Mouse (Mus musculus): ENCODE measurements around the gene Eef1b2. TPM values are rescaled to one million over a fixed set of nuclear protein-coding genes. Genes with fewer than 3 reads are reported as not detected.
"Not testable (repeated sequence)": the region's sequence is repeated elsewhere in the genome, so short reads cannot be mapped to it uniquely, and the experiment has no call there.

The Eef1b2 gene
- total and polyA plus RNA-seq, 3 experiments, result 533 to 2,961 (median 673) TPM

DNA sequence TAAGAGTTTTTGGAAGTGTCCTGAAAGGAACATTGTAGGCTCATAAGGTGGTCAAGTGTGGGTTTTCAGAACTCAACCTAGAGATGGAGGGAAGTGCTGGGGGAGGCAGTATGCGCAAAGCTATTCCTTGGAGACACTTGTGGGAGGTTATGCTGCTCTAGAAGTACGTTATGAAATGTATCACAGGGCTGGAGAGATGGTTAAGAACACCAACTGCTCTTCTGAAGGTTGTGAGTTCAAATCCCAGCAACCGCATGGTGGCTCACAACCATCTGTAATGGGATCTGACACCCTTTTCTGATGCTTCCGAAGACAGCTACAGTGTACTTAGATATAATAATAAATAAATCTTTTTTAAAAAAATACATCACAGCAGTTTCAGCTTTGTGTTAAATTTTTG is 3.5 kb downstream of the Eef1b2 start:
- H3K4me1 ChIP-seq (ENCODE audit: insufficient read depth, low read depth, low read length), result peaks cover 44% of the 10 kb centered on the region
- TF ChIP-seq TAL1 (conservative IDR thresholded peaks at IDR 0.05; ENCODE audit: low read depth, low read length), result no peak
- TF ChIP-seq POLR2AphosphoS5 (IDR thresholded peaks at IDR 0.05; ENCODE audit: insufficient replicate concordance, low read depth, low read length), result no peak
- no peak for TF ChIP-seq GATA2 (IDR thresholded peaks at IDR 0.05; ENCODE audit: borderline replicate concordance, low read depth, low read length)
- TF ChIP-seq CTCF (IDR thresholded peaks at IDR 0.05; ENCODE audit: low read depth, low read length), result no peak
- no peak for TF ChIP-seq GATA1 (IDR thresholded peaks at IDR 0.05; ENCODE audit: borderline replicate concordance, low read length)
- ATAC-seq (ENCODE audit: extremely low read depth, insufficient number of reproducible peaks, low FRiP score, poor library complexity, severe bottlenecking) (no peak), DNase-seq (ENCODE audit: low spot score) (no peak)
- no peak overlapping the region; the same call in 1 of the 2 replicates for H3K4me3 ChIP-seq (ENCODE audit: low read depth, low read length)
- H3K9me3 ChIP-seq (replicated peaks), result no peaks in the 10 kb centered on the region
- peaks cover 53% of the 10 kb centered on the region for H3K36me3 ChIP-seq (replicated peaks)
- H3K27me3 ChIP-seq (ENCODE audit: insufficient read depth, low read length), result no peaks in the 10 kb centered on the region

DNA sequence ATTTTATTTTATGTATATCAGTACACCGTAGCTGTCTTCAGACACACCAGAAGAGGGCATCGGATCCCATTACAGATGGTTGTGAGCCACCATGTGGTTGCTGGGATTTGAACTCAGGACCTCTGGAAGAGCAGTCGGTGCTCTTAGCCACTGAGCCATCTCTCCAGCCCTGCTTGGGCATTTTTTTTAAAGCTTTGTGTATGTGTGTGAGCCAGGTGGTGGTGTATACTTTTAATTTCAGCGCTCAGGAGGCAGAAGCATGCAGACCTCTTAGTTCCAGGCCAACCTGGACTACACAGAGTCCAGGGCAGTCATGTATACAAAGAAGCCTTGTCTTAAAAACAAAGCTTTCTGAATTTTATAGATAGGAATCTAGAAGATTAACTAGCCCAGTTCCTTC is 4.0 kb downstream of the Eef1b2 start:
- H3K27me3 ChIP-seq (ENCODE audit: insufficient read depth, low read length); H3K9me3 ChIP-seq (replicated peaks); DNase-seq (ENCODE audit: low spot score); H3K4me3 ChIP-seq (ENCODE audit: low read depth, low read length); ATAC-seq (ENCODE audit: extremely low read depth, insufficient number of reproducible peaks, low FRiP score, poor library complexity, severe bottlenecking): not testable (repeated sequence)
- Histone ChIP-seq H3K36me3 (replicated peaks) (peaks cover 52% of the 10 kb centered on the region), H3K4me1 (ENCODE audit: insufficient read depth, low read depth, low read length) (peaks cover 40% of the 10 kb centered on the region)

DNA sequence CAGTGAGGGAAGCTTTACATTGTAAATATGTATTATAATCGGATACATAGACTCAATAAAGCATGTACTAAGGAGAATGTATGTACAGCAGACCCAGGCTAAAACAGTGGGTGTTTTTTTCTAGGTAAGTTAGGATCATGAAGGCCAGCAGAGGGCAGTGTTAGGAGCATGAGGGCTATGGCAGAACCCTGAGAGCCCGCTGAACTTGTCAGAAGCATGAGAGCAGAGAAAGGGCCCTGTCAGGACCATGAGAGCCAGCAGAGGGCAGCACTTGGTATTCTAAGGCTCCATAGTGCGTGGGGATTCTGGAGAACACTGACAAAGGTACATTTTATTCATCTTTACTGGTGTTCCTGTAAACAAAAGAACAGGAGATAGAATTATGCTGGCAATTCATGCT is 4.4 kb downstream of the Eef1b2 start:
- DNase-seq (ENCODE audit: low spot score), result peak; percentile 77
- ATAC-seq (ENCODE audit: extremely low read depth, insufficient number of reproducible peaks, low FRiP score, poor library complexity, severe bottlenecking), result peak; percentile 67
- no peaks in the 10 kb centered on the region for H3K27me3 ChIP-seq (ENCODE audit: insufficient read depth, low read length)
- no peaks in the 10 kb centered on the region for H3K9me3 ChIP-seq (replicated peaks)
- peaks cover 52% of the 10 kb centered on the region for H3K36me3 ChIP-seq (replicated peaks)
- TF ChIP-seq CTCF (IDR thresholded peaks at IDR 0.05; ENCODE audit: low read depth, low read length), result peak; percentile 94
- TF ChIP-seq GATA1 (IDR thresholded peaks at IDR 0.05; ENCODE audit: borderline replicate concordance, low read length), result no peak
- TF ChIP-seq GATA2 (IDR thresholded peaks at IDR 0.05; ENCODE audit: borderline replicate concordance, low read depth, low read length), result no peak
- TF ChIP-seq TAL1 (conservative IDR thresholded peaks at IDR 0.05; ENCODE audit: low read depth, low read length), result no peak
- TF ChIP-seq POLR2AphosphoS5 (IDR thresholded peaks at IDR 0.05; ENCODE audit: insufficient replicate concordance, low read depth, low read length), result no peak
- H3K4me3 ChIP-seq (ENCODE audit: low read depth, low read length), result no peak overlapping the region
- H3K4me1 ChIP-seq (ENCODE audit: insufficient read depth, low read depth, low read length), result peaks cover 36% of the 10 kb centered on the region

DNA sequence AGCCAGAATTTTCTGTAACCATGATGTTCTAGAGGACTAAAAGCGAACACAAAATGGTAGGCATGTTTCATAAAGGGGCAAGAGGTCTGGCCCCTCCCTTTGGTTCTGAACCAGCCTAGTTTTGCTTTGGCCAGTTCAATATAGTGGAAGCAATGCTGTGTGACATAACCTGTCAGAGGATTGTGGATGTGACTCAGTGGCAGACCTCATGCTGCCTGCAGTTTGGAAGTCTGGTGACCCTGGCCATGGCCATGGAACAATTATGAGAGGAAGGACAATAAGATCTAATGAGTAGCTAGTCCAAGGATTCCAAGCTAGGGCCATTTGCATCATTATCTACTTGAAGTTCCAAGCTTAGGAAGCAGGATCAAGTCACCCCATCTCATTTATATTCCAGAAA is 4.9 kb downstream of the Eef1b2 start:
- H3K27me3 ChIP-seq (ENCODE audit: insufficient read depth, low read length), result no peaks in the 10 kb centered on the region
- peaks cover 52% of the 10 kb centered on the region for H3K36me3 ChIP-seq (replicated peaks)
- no peak overlapping the region for H3K4me3 ChIP-seq (ENCODE audit: low read depth, low read length)
- DNase-seq (ENCODE audit: low spot score), result no peak
- no peak for TF ChIP-seq TAL1 (conservative IDR thresholded peaks at IDR 0.05; ENCODE audit: low read depth, low read length)
- peak; percentile 62; the same call in 1 of the 2 replicates for TF ChIP-seq POLR2AphosphoS5 (IDR thresholded peaks at IDR 0.05; ENCODE audit: insufficient replicate concordance, low read depth, low read length)
- no peak for TF ChIP-seq CTCF (IDR thresholded peaks at IDR 0.05; ENCODE audit: low read depth, low read length)
- no peak for TF ChIP-seq GATA1 (IDR thresholded peaks at IDR 0.05; ENCODE audit: borderline replicate concordance, low read length)
- TF ChIP-seq GATA2 (IDR thresholded peaks at IDR 0.05; ENCODE audit: borderline replicate concordance, low read depth, low read length), result no peak
- H3K4me1 ChIP-seq (ENCODE audit: insufficient read depth, low read depth, low read length), result peaks cover 36% of the 10 kb centered on the region
- ATAC-seq (ENCODE audit: extremely low read depth, insufficient number of reproducible peaks, low FRiP score, poor library complexity, severe bottlenecking), result no peak
- H3K9me3 ChIP-seq (replicated peaks), result no peaks in the 10 kb centered on the region

DNA sequence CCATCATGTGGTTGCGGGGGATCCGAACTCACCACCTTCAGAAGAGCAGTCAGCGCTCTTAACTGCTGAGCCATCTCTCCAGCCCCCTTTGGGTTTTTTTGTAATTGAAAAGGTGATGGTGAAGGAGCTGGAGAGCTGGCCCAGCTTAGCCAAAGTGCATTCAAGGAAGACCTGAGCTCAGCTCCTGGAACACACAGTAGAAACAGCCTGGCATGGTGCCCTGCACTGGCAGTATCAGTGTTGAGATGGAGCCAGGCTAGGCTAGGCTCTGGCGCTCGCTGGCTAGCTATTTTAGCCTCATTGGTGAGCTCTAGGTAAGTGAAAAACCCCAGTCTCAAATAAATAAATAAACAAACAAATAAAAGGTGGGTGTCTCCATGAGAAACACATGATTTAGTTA is 5.6 kb downstream of the Eef1b2 start:
- TF ChIP-seq CTCF (IDR thresholded peaks at IDR 0.05; ENCODE audit: low read depth, low read length) (no peak), GATA2 (IDR thresholded peaks at IDR 0.05; ENCODE audit: borderline replicate concordance, low read depth, low read length) (no peak), GATA1 (IDR thresholded peaks at IDR 0.05; ENCODE audit: borderline replicate concordance, low read length) (no peak), TAL1 (conservative IDR thresholded peaks at IDR 0.05; ENCODE audit: low read depth, low read length) (no peak)
- H3K4me1 ChIP-seq (ENCODE audit: insufficient read depth, low read depth, low read length), result peaks cover 36% of the 10 kb centered on the region
- peaks cover 52% of the 10 kb centered on the region for H3K36me3 ChIP-seq (replicated peaks)
- DNase-seq (ENCODE audit: low spot score), result no peak
- H3K9me3 ChIP-seq (replicated peaks), result no peaks in the 10 kb centered on the region
- no peak for ATAC-seq (ENCODE audit: extremely low read depth, insufficient number of reproducible peaks, low FRiP score, poor library complexity, severe bottlenecking)
- no peaks in the 10 kb centered on the region for H3K27me3 ChIP-seq (ENCODE audit: insufficient read depth, low read length)
- no peak overlapping the region for H3K4me3 ChIP-seq (ENCODE audit: low read depth, low read length)

DNA sequence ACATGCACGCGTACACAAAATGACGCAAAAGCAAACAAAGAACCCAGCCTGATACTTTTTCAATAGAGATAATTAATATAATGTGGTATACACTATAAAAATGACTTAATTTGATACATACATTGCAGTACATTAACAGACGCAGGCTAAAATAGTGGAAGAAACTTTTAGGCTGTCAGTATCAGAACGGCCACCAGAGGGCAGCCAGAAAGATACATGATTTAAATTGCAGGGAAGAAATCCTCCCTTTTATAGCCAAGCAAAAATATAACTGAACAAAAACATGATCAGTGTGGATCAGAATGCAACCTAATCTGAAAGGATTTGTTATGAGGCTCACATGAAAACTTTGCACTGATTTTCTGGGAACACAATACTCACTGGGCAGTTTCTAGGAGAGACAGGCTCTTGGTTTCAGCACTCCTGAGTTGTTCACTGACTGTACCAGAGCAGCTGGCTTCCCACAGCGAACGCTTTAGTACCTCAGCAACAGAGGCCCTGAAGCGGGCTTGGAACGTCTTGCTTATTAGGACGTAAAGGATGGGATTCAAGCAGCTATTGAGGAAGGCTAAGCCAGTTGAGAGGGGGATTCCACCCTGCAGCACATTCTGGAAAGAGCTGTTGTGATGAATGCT is 6.1 kb downstream of the Eef1b2 start:
- Histone ChIP-seq H3K4me3 (ENCODE audit: low read depth, low read length) (no peak overlapping the region), H3K36me3 (replicated peaks) (peaks cover 47% of the 10 kb centered on the region), H3K4me1 (ENCODE audit: insufficient read depth, low read depth, low read length) (peaks cover 33% of the 10 kb centered on the region), H3K27me3 (ENCODE audit: insufficient read depth, low read length) (no peaks in the 10 kb centered on the region), H3K9me3 (replicated peaks) (no peaks in the 10 kb centered on the region)
- ATAC-seq (ENCODE audit: extremely low read depth, insufficient number of reproducible peaks, low FRiP score, poor library complexity, severe bottlenecking) (no peak), DNase-seq (ENCODE audit: low spot score) (no peak)
- TF ChIP-seq GATA1 (IDR thresholded peaks at IDR 0.05; ENCODE audit: borderline replicate concordance, low read length), result no peak
- no peak for TF ChIP-seq GATA2 (IDR thresholded peaks at IDR 0.05; ENCODE audit: borderline replicate concordance, low read depth, low read length)
- no peak for TF ChIP-seq POLR2AphosphoS5 (IDR thresholded peaks at IDR 0.05; ENCODE audit: insufficient replicate concordance, low read depth, low read length)
- TF ChIP-seq TAL1 (conservative IDR thresholded peaks at IDR 0.05; ENCODE audit: low read depth, low read length), result no peak
- TF ChIP-seq CTCF (IDR thresholded peaks at IDR 0.05; ENCODE audit: low read depth, low read length), result peak; percentile 45

DNA sequence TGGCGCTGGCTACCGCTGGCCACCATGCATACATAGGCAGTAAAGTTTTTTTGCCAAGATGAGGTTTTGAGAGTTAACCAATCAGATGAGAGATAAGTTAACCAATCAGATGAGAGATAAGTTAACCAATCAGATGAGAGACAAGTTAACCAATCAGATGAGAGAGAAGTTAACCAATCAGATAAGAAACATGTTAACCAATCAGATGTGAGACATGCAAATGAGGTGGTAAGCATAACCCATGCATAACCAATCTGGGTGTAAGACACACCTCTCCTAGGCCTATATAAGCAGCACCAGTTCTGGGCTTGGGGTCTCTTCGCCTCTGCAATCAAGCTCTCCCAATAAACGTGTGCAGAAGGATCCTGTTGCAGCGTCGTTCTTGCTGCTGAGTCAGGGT is 8.8 kb downstream of the Eef1b2 start:
- DNase-seq (ENCODE audit: low spot score); H3K4me3 ChIP-seq (ENCODE audit: low read depth, low read length); H3K9me3 ChIP-seq (replicated peaks); ATAC-seq (ENCODE audit: extremely low read depth, insufficient number of reproducible peaks, low FRiP score, poor library complexity, severe bottlenecking); H3K4me1 ChIP-seq (ENCODE audit: insufficient read depth, low read depth, low read length); H3K27me3 ChIP-seq (ENCODE audit: insufficient read depth, low read length): not testable (repeated sequence)
- peaks cover 23% of the 10 kb centered on the region for H3K36me3 ChIP-seq (replicated peaks)
